Mouse (Mus musculus) heart, adult 2 months (tissue): ENCODE results near the gene 4833427G06Rik. TPM values are rescaled to one million over a fixed set of nuclear protein-coding genes. Genes with fewer than 3 reads are reported as not detected.

Experiments used
- DNase-seq, 2 experiments: peaks; one replicate each; pipeline ENCODE4 v3.0.0; 2021
- H3K27ac ChIP-seq: fragments of 200-600 bp; 2 replicates; pipeline ENCODE4 v1.8.1; 2022
- H3K27me3 ChIP-seq: fragments of 200-500 bp; 2 replicates; pipeline ENCODE4 v1.6.1; 2012; ENCODE audit warnings: mild to moderate bottlenecking, low read length, inconsistent platforms, mixed read lengths; ENCODE audit not compliant: control insufficient read depth, insufficient read depth
- H3K36me3 ChIP-seq: fragments of 200-500 bp; 2 replicates; pipeline ENCODE4 v1.6.1; 2012; ENCODE audit warnings: low read length, inconsistent platforms; ENCODE audit not compliant: control insufficient read depth, insufficient read depth
- H3K4me1 ChIP-seq: fragments of 200-500 bp; 2 replicates; pipeline ENCODE4 v1.6.1; 2011; ENCODE audit warnings: low read length; ENCODE audit not compliant: control insufficient read depth, insufficient read depth
- H3K4me3 ChIP-seq: fragments of 200-600 bp; 2 replicates; pipeline ENCODE4 v1.8.1; 2022
- H3K79me2 ChIP-seq: fragments of 200-500 bp; replicated peaks from 2 replicates; pipeline ENCODE4 v1.6.1; 2012; ENCODE audit warnings: mild to moderate bottlenecking, inconsistent platforms, low read length, moderate library complexity, mixed read lengths; ENCODE audit not compliant: control insufficient read depth, insufficient read depth
- H3K9ac ChIP-seq: fragments of 200-500 bp; 2 replicates; pipeline ENCODE4 v1.6.1; 2012; ENCODE audit warnings: low read depth, mild to moderate bottlenecking, control low read depth, inconsistent platforms, low read length, mixed read lengths
- CTCF ChIP-seq: fragments of 200-600 bp; IDR thresholded peaks from 2 replicates; pipeline ENCODE4 v1.8.1; 2022; ENCODE audit warnings: antibody characterized with exemption, mild to moderate bottlenecking, moderate library complexity
- EP300 ChIP-seq: fragments of 200-500 bp; IDR thresholded peaks from 2 replicates; pipeline ENCODE4 v1.6.1; 2011; ENCODE audit warnings: low read depth, low read length, control low read depth; ENCODE audit not compliant: insufficient read depth
- POLR2A ChIP-seq: fragments of 200-500 bp; IDR thresholded peaks from 2 replicates; pipeline ENCODE4 v1.6.1; 2011; ENCODE audit warnings: mild to moderate bottlenecking, low read depth, low read length, control low read depth; ENCODE audit not compliant: insufficient read depth
- WGBS: fragments of 180-500 bp; shearing (Covaris S2); methylation state at CpG from one replicate; pipeline ENCODE4 v1.1.7; 2018; 5-methylcytosine and 5-hydroxymethylcytosine counted together
- intact Hi-C: fragments of 180-260 bp; cut with DNase I; formaldehyde crosslinking; loops from one replicate; pipeline ENCODE4 v1.15.1; 2025
- microRNA-seq, 2 experiments: library from miRNA; unstranded; fragments of <30 nt; microRNA quantifications; one replicate each; pipeline ENCODE4 v1.2.0; 2021
- polyA plus RNA-seq: library from polyadenylated mRNA; depleted of rRNA; stranded (reverse); fragments of >200 nt; gene quantifications from 2 replicates; pipeline ENCODE4 v1.2.3, GENCODE M21; 2012; rRNA removed
- total RNA-seq, 2 experiments: library from RNA; stranded (reverse); gene quantifications; 2 replicates each; pipeline ENCODE4 v1.2.3; 2021

Gene 4833427G06Rik
- total and polyA plus RNA-seq, 3 experiments = 0.12 TPM; not detected in 2

- TF ChIP-seq EP300 = no peak
- TF ChIP-seq CTCF = no peak
- TF ChIP-seq POLR2A = no peak
- Histone ChIP-seq H3K36me3 (no peaks in the 10 kb centered on the region), H3K4me1 (peaks cover 3% of the 10 kb centered on the region; the same call in 1 of the 2 replicates), H3K27ac (no peak overlapping the region), H3K9ac (no peak overlapping the region), H3K79me2 (no peaks in the 10 kb centered on the region), H3K4me3 (no peak overlapping the region), H3K27me3 (no peaks in the 10 kb centered on the region)
- 87% methylated on average over 8 of the region's 8 CpGs for WGBS
- intact Hi-C loops = no loop called here
- no peak for DNase-seq
These were observed 69.6 kb downstream of the 4833427G06Rik start for GRCm38 (mm10) chr9:51032291-51032690.

DNA sequence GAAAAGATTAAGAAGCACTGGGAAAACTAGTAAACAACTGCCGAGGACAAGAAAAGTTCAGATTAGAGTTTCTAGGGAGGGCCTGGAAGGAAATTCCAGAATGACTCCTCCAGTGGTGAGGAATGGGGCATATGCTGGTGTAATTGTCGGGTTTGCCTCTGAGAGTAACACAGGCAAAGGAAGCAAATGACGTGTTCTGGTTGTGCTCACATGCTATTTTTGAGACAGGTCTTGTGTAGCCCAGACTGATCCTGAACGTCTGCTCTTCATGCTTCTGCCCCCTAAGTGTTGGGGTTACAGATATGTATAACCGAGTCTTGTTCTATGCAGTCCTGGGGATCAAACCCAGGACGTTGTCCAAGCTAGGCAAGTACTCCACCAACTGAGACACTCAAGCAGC is 70.3 kb downstream of the 4833427G06Rik start:
- WGBS = 30% methylated on average over 6 of the region's 6 CpGs
- no peak overlapping the region for H3K27ac ChIP-seq
- intact Hi-C loops = no loop called here
- H3K36me3 ChIP-seq = no peaks in the 10 kb centered on the region
- DNase-seq = no peak
- TF ChIP-seq EP300 (no peak), POLR2A (no peak), CTCF (no peak)
- no peak overlapping the region for H3K9ac ChIP-seq
- H3K4me1 ChIP-seq = peaks cover 3% of the 10 kb centered on the region; the same call in 1 of the 2 replicates
- no peaks in the 10 kb centered on the region for H3K79me2 ChIP-seq
- no peak overlapping the region for H3K4me3 ChIP-seq
- no peaks in the 10 kb centered on the region for H3K27me3 ChIP-seq

Small RNA genes within 50 kb of the gene (microRNA-seq; reads per million reads assigned to microRNA genes)
- gene Mir34b (1.7 to 5.4 reads per million in 2 experiments), gene Mir34c (76.3 to 86.5 reads per million in 2 experiments)

Other genes starting within 250 kb of the 4833427G06Rik start
- gene Sik2, start 93.0 kb downstream of the 4833427G06Rik start, total RNA-seq = 10 to 100 TPM; 22.2 to 26.9 TPM
- gene Sik2, start 93.0 kb downstream of the 4833427G06Rik start, polyA plus RNA-seq = 14.6 and 15.8 TPM in 2 replicates
- gene Btg4, start 41.2 kb downstream of the 4833427G06Rik start, total RNA-seq = not detected
- not detected in 2 replicates for gene Btg4, start 41.2 kb downstream of the 4833427G06Rik start, polyA plus RNA-seq
- 1 to 10 TPM; 7.6 to 7.7 TPM for gene Layn, start 25.0 kb downstream of the 4833427G06Rik start, total RNA-seq
- 3.0 and 3.1 TPM in 2 replicates for gene Layn, start 25.0 kb downstream of the 4833427G06Rik start, polyA plus RNA-seq
- not detected for gene Gm32742, start 63.4 kb upstream of the 4833427G06Rik start, total RNA-seq
- 0.23 TPM in 1 of 2 replicates, not detected in the other for gene Gm32742, start 63.4 kb upstream of the 4833427G06Rik start, polyA plus RNA-seq
- 1 to 10 TPM in 1 of 2 experiments, under 1 TPM in 1; 0.70 to 1.1 TPM for gene Pou2af1, start 111.6 kb upstream of the 4833427G06Rik start, total RNA-seq
- gene Pou2af1, start 111.6 kb upstream of the 4833427G06Rik start, polyA plus RNA-seq = 0.76 and 2.3 TPM in 2 replicates
- 1 to 10 TPM; 1.0 to 1.1 TPM for gene Colca2, start 176.5 kb upstream of the 4833427G06Rik start, total RNA-seq
- 4.0 and 4.3 TPM in 2 replicates for gene Colca2, start 176.5 kb upstream of the 4833427G06Rik start, polyA plus RNA-seq
- gene 1810046K07Rik, start 226.8 kb upstream of the 4833427G06Rik start, total RNA-seq = not detected
- gene 1810046K07Rik, start 226.8 kb upstream of the 4833427G06Rik start, polyA plus RNA-seq = 0.43 TPM in 1 of 2 replicates, not detected in the other